Mouse (Mus musculus) lung, postnatal 0 days (tissue): ENCODE data around the gene Tnfaip1.

Experiments
- CTCF ChIP-seq: IDR thresholded peaks from 2 replicates; pipeline ENCODE4 v1.5.1; 2016; ENCODE audit warnings: antibody characterized with exemption, mild to moderate bottlenecking
- EP300 ChIP-seq: IDR thresholded peaks from 2 replicates; pipeline ENCODE4 v1.6.1; 2016; ENCODE audit warnings: antibody characterized with exemption, mild to moderate bottlenecking, control low read depth

DNA sequence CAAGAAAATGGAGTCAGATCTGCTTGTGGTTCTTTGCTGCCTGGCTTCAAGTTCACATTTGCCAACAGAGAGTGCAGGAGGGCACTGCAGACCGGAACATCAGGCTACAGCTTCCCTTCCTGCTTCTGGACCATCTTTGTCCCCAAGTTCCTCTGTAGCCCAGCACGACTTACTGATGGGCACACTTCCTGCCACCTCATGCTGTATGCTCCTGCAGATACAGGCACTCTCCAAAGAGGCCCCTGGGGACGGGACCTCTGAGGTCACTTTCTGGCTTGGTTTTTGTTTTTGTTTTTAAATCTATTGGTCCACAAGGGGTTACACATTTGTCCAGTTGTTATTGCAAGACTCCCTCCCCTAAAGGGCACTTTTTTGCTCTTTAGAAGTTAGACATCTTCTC, 33.7 kb upstream of the Tnfaip1 start:
- TF ChIP-seq CTCF (no peak), EP300 (no peak)
